Comparison of ENCODE assay signal across 30 mouse cellular contexts in genomic region chr12:32860820-32861219, GRCm38 (mm10).
"Had no signal": no experiment of that assay in that cellular context is flagged by ENCODE, and none has a peak within 500 bp of the region (broad histone marks: within the 10 kb centered on the region; RNA-seq: fewer than 3 reads in every experiment).

No protein-coding gene starts in this region.

- H3K27me3 ChIP-seq: heart, embryonic 13.5 days; heart, embryonic 15.5 days; hindbrain, embryonic 12.5 days; hindbrain, embryonic 13.5 days; hindbrain, embryonic 15.5 days; intestine, embryonic 15.5 days; kidney, embryonic 15.5 days had no signal

- H3K9ac ChIP-seq: heart, embryonic 12.5 days; heart, embryonic 13.5 days; heart, embryonic 15.5 days; hindbrain, embryonic 12.5 days; hindbrain, embryonic 13.5 days; hindbrain, embryonic 14.5 days; hindbrain, embryonic 15.5 days; intestine, embryonic 15.5 days; kidney, embryonic 15.5 days had no signal

- DNase-seq: heart, postnatal 10 days; heart, postnatal 14 days; heart, postnatal 36 days; heart, postnatal 4 days; kidney, adult 11 months; kidney, adult 18-20 months; kidney, adult 2 months; kidney, adult 8-10 months; kidney, adult 9 months; kidney, postnatal 10 days; kidney, postnatal 14 days; kidney, postnatal 25 days; kidney, postnatal 36 days; kidney, postnatal 4 days; layer of hippocampus, adult 9-11 months; layer of hippocampus, postnatal 36 days had no signal

- H3K9me3 ChIP-seq: heart, embryonic 10.5 days; heart, embryonic 12.5 days; heart, embryonic 13.5 days; heart, embryonic 15.5 days; hindbrain, embryonic 10.5 days; hindbrain, embryonic 12.5 days; hindbrain, embryonic 13.5 days; hindbrain, embryonic 15.5 days; intestine, embryonic 15.5 days; kidney, embryonic 15.5 days had no signal

- H3K4me1 ChIP-seq: hindbrain, embryonic 12.5 days; hindbrain, embryonic 13.5 days; hindbrain, embryonic 15.5 days; intestine, embryonic 15.5 days; kidney, embryonic 15.5 days had no signal

- H3K27ac ChIP-seq: heart, embryonic 10.5 days; heart, embryonic 13.5 days; heart, embryonic 15.5 days; hindbrain, embryonic 10.5 days; hindbrain, embryonic 12.5 days; hindbrain, embryonic 13.5 days; hindbrain, embryonic 14.5 days; hindbrain, embryonic 15.5 days; hindbrain, postnatal 0 days; intestine, embryonic 15.5 days; kidney, embryonic 15.5 days; kidney, postnatal 0 days; layer of hippocampus, adult 2 months had no signal

- H3K36me3 ChIP-seq: heart, embryonic 10.5 days; heart, embryonic 12.5 days; heart, embryonic 13.5 days; heart, embryonic 15.5 days; hindbrain, embryonic 10.5 days; hindbrain, embryonic 12.5 days; hindbrain, embryonic 15.5 days; intestine, embryonic 15.5 days; kidney, embryonic 15.5 days had no signal

- H3K4me3 ChIP-seq: heart, embryonic 10.5 days; heart, embryonic 12.5 days; heart, embryonic 13.5 days; heart, embryonic 15.5 days; hindbrain, embryonic 10.5 days; hindbrain, embryonic 12.5 days; hindbrain, embryonic 13.5 days; hindbrain, embryonic 15.5 days; intestine, embryonic 15.5 days; kidney, embryonic 15.5 days; layer of hippocampus, adult 2 months had no signal
